Mouse (Mus musculus) embryonic stem cell, embryonic (primary cell): ENCODE measurements around the gene Ltbp1.

Source experiments
- CTCF ChIA-PET, 4 experiments: fragments of 300-600 bp in 2 of 4; fragments of 350-600 bp in 2 of 4; sonication (Branson Sonifier 250); formaldehyde crosslinking; loops; one replicate each; lab custom pipeline; 2022; ENCODE audit warnings: inconsistent platforms in 2 of 4; lab: Charles Lee
- POLR2A ChIA-PET, 4 experiments: fragments of 300-600 bp in 2 of 4; fragments of 350-600 bp in 2 of 4; sonication (Branson Sonifier 250); formaldehyde crosslinking; loops; one replicate each; lab custom pipeline; 2022; ENCODE audit warnings: antibody characterized with exemption in 4 of 4, inconsistent platforms in 1 of 4; lab: Charles Lee

The Ltbp1 gene

GRCm38 (mm10) chr17:75208164-75208698, 202.9 kb downstream of the Ltbp1 start:
- POLR2A ChIA-PET, result no interaction called here
- CTCF ChIA-PET, result interaction anchor here in 2 of 4 experiments (0.6 to 0.7 kb wide), 2 partner anchors 377 to 1496 kb away, joined by 3 read pairs; no protein-coding TSS in a partner anchor

- ChIA-PET POLR2A (no interaction called here), CTCF (no interaction called here)
Observed at GRCm38 (mm10) chr17:75210526-75210925, 205.2 kb downstream of the Ltbp1 start.

- CTCF ChIA-PET, result no interaction called here
- POLR2A ChIA-PET, result no interaction called here
Observed at GRCm38 (mm10) chr17:75216362-75216761, 211.0 kb downstream of the Ltbp1 start.

GRCm38 (mm10) chr17:75218700-75219099, 213.3 kb downstream of the Ltbp1 start:
- ChIA-PET POLR2A (no interaction called here), CTCF (no interaction called here)

GRCm38 (mm10) chr17:75228321-75228720, 223.0 kb downstream of the Ltbp1 start:
- POLR2A ChIA-PET, result no interaction called here
- CTCF ChIA-PET, result no interaction called here

- CTCF ChIA-PET, result no interaction called here
Observed at GRCm38 (mm10) chr17:75233206-75233605, 227.8 kb downstream of the Ltbp1 start.

GRCm38 (mm10) chr17:75233923-75234322, 228.6 kb downstream of the Ltbp1 start:
- ChIA-PET CTCF (no interaction called here), POLR2A (no interaction called here)

More at GRCm38 (mm10) chr17:75233206-75233605, 227.8 kb downstream of the Ltbp1 start:
- POLR2A ChIA-PET, result no interaction called here

GRCm38 (mm10) chr17:75235781-75236180, 230.4 kb downstream of the Ltbp1 start:
- CTCF ChIA-PET, result no interaction called here
- POLR2A ChIA-PET, result no interaction called here

- ChIA-PET CTCF (no interaction called here), POLR2A (no interaction called here)
Observed at GRCm38 (mm10) chr17:75236543-75236942, 231.2 kb downstream of the Ltbp1 start.

GRCm38 (mm10) chr17:75237456-75237855, 232.1 kb downstream of the Ltbp1 start:
- ChIA-PET POLR2A (no interaction called here), CTCF (no interaction called here)

- CTCF ChIA-PET, result no interaction called here
- POLR2A ChIA-PET, result interaction anchor here in 1 of 4 experiments (0.6 kb wide), 1 partner anchor 77 kb away, joined by 3 read pairs; no protein-coding TSS in a partner anchor
Observed at GRCm38 (mm10) chr17:75238655-75239054, 233.3 kb downstream of the Ltbp1 start.

GRCm38 (mm10) chr17:75239545-75239944, 234.2 kb downstream of the Ltbp1 start:
- CTCF ChIA-PET, result no interaction called here

GRCm38 (mm10) chr17:75242086-75242485, 236.7 kb downstream of the Ltbp1 start:
- ChIA-PET POLR2A (no interaction called here), CTCF (interaction anchor here in 1 of 4 experiments (0.6 kb wide), 1 partner anchor 15 kb away, joined by 4 read pairs; no protein-coding TSS in a partner anchor)

More at GRCm38 (mm10) chr17:75239545-75239944, 234.2 kb downstream of the Ltbp1 start:
- POLR2A ChIA-PET, result no interaction called here

GRCm38 (mm10) chr17:75243221-75243620, 237.9 kb downstream of the Ltbp1 start:
- POLR2A ChIA-PET, result no interaction called here

GRCm38 (mm10) chr17:75244148-75244547, 238.8 kb downstream of the Ltbp1 start:
- CTCF ChIA-PET, result interaction anchor here in 1 of 4 experiments (0.7 to 1.0 kb wide), 2 partner anchors 169 to 1815 kb away, joined by 3 to 5 read pairs; no protein-coding TSS in a partner anchor
- POLR2A ChIA-PET, result no interaction called here

More at GRCm38 (mm10) chr17:75243221-75243620, 237.9 kb downstream of the Ltbp1 start:
- CTCF ChIA-PET, result no interaction called here

GRCm38 (mm10) chr17:75245085-75245484, 239.7 kb downstream of the Ltbp1 start:
- CTCF ChIA-PET, result no interaction called here

GRCm38 (mm10) chr17:75248632-75249031, 243.3 kb downstream of the Ltbp1 start:
- ChIA-PET CTCF (no interaction called here), POLR2A (no interaction called here)

More at GRCm38 (mm10) chr17:75245085-75245484, 239.7 kb downstream of the Ltbp1 start:
- POLR2A ChIA-PET, result interaction anchor here in 1 of 4 experiments (0.7 kb wide), 1 partner anchor 21 kb away, joined by 5 read pairs; no protein-coding TSS in a partner anchor

GRCm38 (mm10) chr17:75250571-75250970, 245.2 kb downstream of the Ltbp1 start:
- POLR2A ChIA-PET, result no interaction called here
- CTCF ChIA-PET, result no interaction called here

GRCm38 (mm10) chr17:75251094-75251493, 245.7 kb downstream of the Ltbp1 start:
- ChIA-PET CTCF (no interaction called here), POLR2A (no interaction called here)

- CTCF ChIA-PET, result no interaction called here
Observed at GRCm38 (mm10) chr17:75252540-75252939, 247.2 kb downstream of the Ltbp1 start.

GRCm38 (mm10) chr17:75254909-75255308, 249.5 kb downstream of the Ltbp1 start:
- CTCF ChIA-PET, result no interaction called here
- POLR2A ChIA-PET, result no interaction called here

More at GRCm38 (mm10) chr17:75252540-75252939, 247.2 kb downstream of the Ltbp1 start:
- POLR2A ChIA-PET, result interaction anchor here in 1 of 4 experiments (0.6 kb wide), 1 partner anchor 531 kb away, joined by 4 read pairs; no protein-coding TSS in a partner anchor
